Mouse (Mus musculus) kidney, embryonic 14.5 days (tissue): ENCODE measurements around the gene Agfg1. TPM values are rescaled to one million over a fixed set of nuclear protein-coding genes. Genes with fewer than 3 reads are reported as not detected.
A peak's percentile ranks its signal among the peaks of the same experiment; 100 is the strongest.

Experiments
- ATAC-seq: fragments of 200-750 bp; cut with Nextera tagmentation; 2 replicates; pipeline ENCODE4 v1.8.0; 2017; ENCODE audit warnings: moderate number of reproducible peaks, mild to moderate bottlenecking, moderate TSS enrichment, moderate library complexity; ENCODE audit not compliant: low FRiP score, low TSS enrichment
- H3K27ac ChIP-seq: fragments of 300-500 bp; sonication (generic); 2 replicates; pipeline ENCODE4 v1.5.1; 2014; ENCODE audit warnings: low read depth, mild to moderate bottlenecking, low read length, moderate library complexity, mixed read lengths
- H3K27me3 ChIP-seq: fragments of 300-500 bp; sonication (generic); 2 replicates; pipeline ENCODE4 v1.6.1; 2014; ENCODE audit warnings: mild to moderate bottlenecking, low read length; ENCODE audit not compliant: control insufficient read depth, insufficient read depth
- H3K36me3 ChIP-seq: fragments of 300-500 bp; sonication (generic); 2 replicates; pipeline ENCODE4 v1.6.1; 2014; ENCODE audit warnings: low read length, mixed read lengths; ENCODE audit not compliant: control insufficient read depth, insufficient read depth
- H3K4me1 ChIP-seq: fragments of 300-500 bp; sonication (generic); 2 replicates; pipeline ENCODE4 v1.6.1; 2014; ENCODE audit warnings: low read length, mixed read lengths; ENCODE audit not compliant: control insufficient read depth, insufficient read depth
- H3K4me2 ChIP-seq: fragments of 300-500 bp; sonication (generic); replicated peaks from 2 replicates; pipeline ENCODE4 v1.6.1; 2014; ENCODE audit warnings: low read depth, mild to moderate bottlenecking, low read length
- H3K4me3 ChIP-seq: fragments of 300-500 bp; sonication (generic); 2 replicates; pipeline ENCODE4 v1.5.1; 2014; ENCODE audit warnings: mild to moderate bottlenecking, low read length
- H3K9ac ChIP-seq: fragments of 300-500 bp; sonication (generic); 2 replicates; pipeline ENCODE4 v1.6.1; 2014; ENCODE audit warnings: low read depth, mild to moderate bottlenecking, low read length, moderate library complexity
- H3K9me3 ChIP-seq: fragments of 300-500 bp; sonication (generic); 2 replicates; pipeline ENCODE4 v1.6.1; 2016; ENCODE audit warnings: low read length; ENCODE audit not compliant: control insufficient read depth
- WGBS: fragments of 180-500 bp; shearing (Covaris S2); extraction: QIAGEN DNeasy Blood & Tissue Kit; methylation state at CpG from one replicate; pipeline ENCODE4 v1.1.7; 2014; 5-methylcytosine and 5-hydroxymethylcytosine counted together
- polyA plus RNA-seq: library from polyadenylated mRNA; unstranded; fragments of >200 nt; fragmentation: Nextera tagmentation; extraction: Ambion mirVana; gene quantifications from 2 replicates; pipeline ENCODE4 v1.2.1, GENCODE M21; 2014

Agfg1 gene
- polyA plus RNA-seq, 1 experiment from 2014 or later = 47.8 TPM

GRCm38 (mm10) chr1:82831547-82832240 lies 7.6 kb upstream of the Agfg1 start:
- Histone ChIP-seq H3K4me3 (no peak overlapping the region), H3K9me3 (no peaks in the 10 kb centered on the region), H3K27me3 (no peaks in the 10 kb centered on the region), H3K36me3 (no peaks in the 10 kb centered on the region), H3K9ac (no peak overlapping the region), H3K4me1 (no peaks in the 10 kb centered on the region), H3K4me2 (no peak overlapping the region), H3K27ac (no peak overlapping the region)
- 65% methylated on average over 9 of the region's 9 CpGs for WGBS
- no peak for ATAC-seq

DNA sequence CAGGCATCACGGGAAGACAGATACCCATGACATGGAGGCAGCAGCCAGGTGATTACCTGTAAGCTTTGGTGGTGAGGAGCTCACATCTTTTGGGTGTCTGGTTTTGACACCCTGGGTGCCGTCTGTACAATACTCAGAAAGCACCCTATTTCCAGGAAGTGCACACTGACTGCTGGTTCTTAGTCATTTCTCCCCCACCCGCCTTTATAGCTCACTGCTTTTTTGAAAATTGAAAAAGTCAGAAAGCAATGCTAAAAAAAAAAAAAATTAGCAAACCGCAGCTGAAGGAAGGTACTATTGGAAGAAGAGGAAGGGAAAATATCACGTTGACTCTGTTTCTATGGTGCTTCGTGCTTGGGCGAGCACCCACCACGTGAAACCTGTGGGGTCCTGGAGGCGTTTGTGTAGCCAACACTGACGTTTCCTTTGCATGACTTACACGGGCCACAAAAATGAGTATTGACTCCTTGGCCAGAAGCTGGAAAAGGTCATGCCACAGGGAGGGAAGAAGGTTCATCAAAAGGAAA lies 6.7 kb upstream of the Agfg1 start:
- WGBS = 49% methylated on average over 11 of the region's 11 CpGs
- H3K4me3 ChIP-seq = no peak overlapping the region
- H3K4me1 ChIP-seq = no peaks in the 10 kb centered on the region
- ATAC-seq = no peak
- H3K27me3 ChIP-seq = no peaks in the 10 kb centered on the region
- H3K4me2 ChIP-seq = no peak overlapping the region
- H3K27ac ChIP-seq = no peak overlapping the region
- H3K36me3 ChIP-seq = no peaks in the 10 kb centered on the region
- no peak overlapping the region for H3K9ac ChIP-seq
- no peaks in the 10 kb centered on the region for H3K9me3 ChIP-seq

DNA sequence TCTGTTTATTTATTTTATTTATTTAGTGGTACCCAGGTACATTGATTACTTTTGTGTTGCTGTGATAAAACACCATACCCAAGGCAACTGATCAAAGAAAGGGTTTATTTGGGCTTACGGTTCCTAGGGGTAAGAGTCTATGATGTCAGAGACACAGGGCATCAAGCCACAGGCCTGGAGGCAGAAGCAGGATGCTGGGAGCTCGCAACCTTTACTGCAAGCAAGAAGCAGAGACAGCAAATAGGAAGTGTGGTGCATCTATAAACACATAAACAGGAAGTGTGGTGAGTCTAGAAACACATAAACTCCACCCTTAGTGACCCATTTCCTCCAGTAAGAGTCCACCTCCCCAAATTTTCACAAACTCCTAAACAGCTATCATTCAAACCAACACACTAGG lies 5.8 kb upstream of the Agfg1 start:
- no peaks in the 10 kb centered on the region for H3K36me3 ChIP-seq
- H3K27me3 ChIP-seq = no peaks in the 10 kb centered on the region
- no peak overlapping the region for H3K27ac ChIP-seq
- ATAC-seq = no peak
- H3K4me2 ChIP-seq = no peak overlapping the region
- no peaks in the 10 kb centered on the region for H3K4me1 ChIP-seq
- H3K4me3 ChIP-seq = no peak overlapping the region
- H3K9me3 ChIP-seq = no peaks in the 10 kb centered on the region
- H3K9ac ChIP-seq = no peak overlapping the region
- 90% methylated on average over 2 of the region's 2 CpGs for WGBS

GRCm38 (mm10) chr1:82834572-82834971 lies 4.7 kb upstream of the Agfg1 start:
- Histone ChIP-seq H3K9ac (no peak overlapping the region), H3K4me1 (no peaks in the 10 kb centered on the region), H3K4me2 (no peak overlapping the region), H3K27ac (no peak overlapping the region), H3K27me3 (no peaks in the 10 kb centered on the region), H3K9me3 (no peaks in the 10 kb centered on the region), H3K36me3 (no peaks in the 10 kb centered on the region), H3K4me3 (no peak overlapping the region)
- ATAC-seq = no peak
- 67% methylated on average over 8 of the region's 8 CpGs for WGBS

- H3K9ac ChIP-seq = no peak overlapping the region
- no peaks in the 10 kb centered on the region for H3K36me3 ChIP-seq
- no peaks in the 10 kb centered on the region for H3K27me3 ChIP-seq
- ATAC-seq = no peak
- H3K4me1 ChIP-seq = peaks cover 4% of the 10 kb centered on the region; the same call in 1 of the 2 replicates
- H3K4me3 ChIP-seq = no peak overlapping the region
- H3K4me2 ChIP-seq = no peak overlapping the region
- no peak overlapping the region for H3K27ac ChIP-seq
- no peaks in the 10 kb centered on the region for H3K9me3 ChIP-seq
- 79% methylated on average over 13 of the region's 13 CpGs for WGBS
These were observed 2.7 kb upstream of the Agfg1 start for GRCm38 (mm10) chr1:82836342-82837217.

DNA sequence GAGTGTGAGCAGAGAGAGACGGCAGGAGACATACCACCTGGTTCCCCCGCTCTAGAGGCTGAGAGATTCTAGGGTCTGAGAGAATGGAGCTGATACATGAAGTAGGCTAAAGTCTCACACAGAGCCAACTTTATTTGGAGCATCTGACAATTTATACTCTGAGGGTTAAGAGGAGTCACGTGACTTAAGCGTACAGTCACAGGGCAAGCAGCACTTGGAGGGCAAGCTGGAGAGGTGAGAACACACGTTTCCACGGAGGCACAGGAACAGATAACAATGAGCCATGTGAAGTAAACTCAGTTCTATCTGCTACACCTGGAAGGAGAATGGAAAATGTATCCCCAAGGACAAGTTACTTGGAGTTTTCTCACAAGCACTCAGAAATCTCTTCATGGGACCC lies 1.7 kb upstream of the Agfg1 start:
- no peak overlapping the region for H3K4me2 ChIP-seq
- no peaks in the 10 kb centered on the region for H3K9me3 ChIP-seq
- no peak for ATAC-seq
- H3K36me3 ChIP-seq = 0 out of 2 replicates have a peak, but pooled peaks cover 3% of the 10 kb centered on the region
- WGBS = 75% methylated on average over 6 of the region's 6 CpGs
- no peak overlapping the region for H3K27ac ChIP-seq
- no peak overlapping the region for H3K4me3 ChIP-seq
- no peaks in the 10 kb centered on the region for H3K27me3 ChIP-seq
- H3K9ac ChIP-seq = no peak overlapping the region
- H3K4me1 ChIP-seq = peaks cover 4% of the 10 kb centered on the region; the same call in 1 of the 2 replicates

- no peaks in the 10 kb centered on the region for H3K27me3 ChIP-seq
- no peak; the same call in 1 of the 2 replicates for ATAC-seq
- 0 out of 2 replicates have a peak, but pooled peaks cover 3% of the 10 kb centered on the region for H3K36me3 ChIP-seq
- peaks cover 4% of the 10 kb centered on the region; the same call in 1 of the 2 replicates for H3K4me1 ChIP-seq
- 29% methylated on average over 18 of the region's 18 CpGs for WGBS
- H3K9ac ChIP-seq = peak overlapping the region; percentile 34; the same call in 1 of the 2 replicates
- H3K27ac ChIP-seq = no peak overlapping the region
- H3K4me3 ChIP-seq = peak overlapping the region; percentile 100
- peak overlapping the region; percentile 63 for H3K4me2 ChIP-seq
- no peaks in the 10 kb centered on the region for H3K9me3 ChIP-seq
These were observed 601 bp upstream of the Agfg1 start for GRCm38 (mm10) chr1:82838469-82839295.

- Histone ChIP-seq H3K9me3 (no peaks in the 10 kb centered on the region), H3K9ac (peak overlapping the region; percentile 96), H3K4me2 (peak overlapping the region; percentile 63), H3K27me3 (no peaks in the 10 kb centered on the region), H3K27ac (peak overlapping the region; percentile 71), H3K4me1 (peaks cover 4% of the 10 kb centered on the region; the same call in 1 of the 2 replicates), H3K36me3 (0 out of 2 replicates have a peak, but pooled peaks cover 3% of the 10 kb centered on the region), H3K4me3 (peak overlapping the region; percentile 100)
- ATAC-seq = peak; percentile 71
- WGBS = under 1% methylated on average over 71 of the region's 86 CpGs
These were observed 535 bp downstream of the Agfg1 start for GRCm38 (mm10) chr1:82839614-82840421.
